Mouse (Mus musculus) C2C12 (cell line): Measurements from ENCODE around the gene Olfr545. TPM values are rescaled to one million over a fixed set of nuclear protein-coding genes. Genes with fewer than 3 reads are reported as not detected.
"Not testable (repeated sequence)": the region's sequence is repeated elsewhere in the genome, so short reads cannot be mapped to it uniquely, and the experiment has no call there.

Experiments used
- H3K27me3 ChIP-seq: one replicate; pipeline ENCODE4 v1.6.1; 2011; ENCODE audit not compliant: control insufficient read depth, insufficient read depth, insufficient read length
- H3K36me3 ChIP-seq: one replicate; pipeline ENCODE4 v1.6.1; 2011; ENCODE audit not compliant: control insufficient read depth, insufficient read depth
- H3K4me3 ChIP-seq: one replicate; pipeline ENCODE4 v1.5.1; 2011; ENCODE audit warnings: mild to moderate bottlenecking, control low read depth; ENCODE audit not compliant: poor library complexity, insufficient read depth, severe bottlenecking
- H3K79me2 ChIP-seq: one replicate; pipeline ENCODE4 v1.6.1; 2011; ENCODE audit not compliant: control insufficient read depth, insufficient read depth
- H3K79me3 ChIP-seq: one replicate; pipeline ENCODE4 v1.6.1; 2011; ENCODE audit warnings: low read depth, control low read depth
- H3ac ChIP-seq: one replicate; pipeline ENCODE3; 2011; ENCODE audit warnings: low read depth; ENCODE audit not compliant: control insufficient read depth, insufficient read length
- CEBPB ChIP-seq: IDR thresholded peaks from one replicate; pipeline ENCODE4 v1.6.1; 2011; ENCODE audit warnings: low read depth, mild to moderate bottlenecking, control low read depth, moderate library complexity
- CTCF ChIP-seq: IDR thresholded peaks from one replicate; pipeline ENCODE4 v1.5.1; 2011; ENCODE audit not compliant: control insufficient read depth, insufficient read depth, insufficient read length
- FOSL1 ChIP-seq: IDR thresholded peaks from one replicate; pipeline ENCODE4 v1.8.0; 2011; ENCODE audit warnings: mild to moderate bottlenecking, low read length; ENCODE audit not compliant: poor library complexity, insufficient read depth, severe bottlenecking
- MAX ChIP-seq: IDR thresholded peaks from one replicate; pipeline ENCODE4 v1.6.1; 2011; ENCODE audit warnings: mild to moderate bottlenecking, control low read depth
- MYOD1 ChIP-seq: IDR thresholded peaks from one replicate; pipeline ENCODE4 v1.6.1; 2011; ENCODE audit warnings: low read depth; ENCODE audit not compliant: control insufficient read depth, insufficient read length
- MYOG ChIP-seq: IDR thresholded peaks from one replicate; pipeline ENCODE4 v1.6.1; 2011; ENCODE audit not compliant: control insufficient read depth, insufficient read length; ENCODE audit errors: extremely low read depth
- USF1 ChIP-seq: IDR thresholded peaks from one replicate; pipeline ENCODE4 v1.6.1; 2011; ENCODE audit warnings: low read depth, mild to moderate bottlenecking, control low read depth, moderate library complexity
- polyA plus RNA-seq: library from polyadenylated mRNA; unstranded; fragments of >200 nt; fragmentation: generic; extraction: Trizol; gene quantifications from one replicate; pipeline ENCODE4 v1.2.1, GENCODE M21; 2012; ENCODE audit warnings: missing spikeins

The Olfr545 gene
- polyA plus RNA-seq, 1 experiment: not detected

DNA sequence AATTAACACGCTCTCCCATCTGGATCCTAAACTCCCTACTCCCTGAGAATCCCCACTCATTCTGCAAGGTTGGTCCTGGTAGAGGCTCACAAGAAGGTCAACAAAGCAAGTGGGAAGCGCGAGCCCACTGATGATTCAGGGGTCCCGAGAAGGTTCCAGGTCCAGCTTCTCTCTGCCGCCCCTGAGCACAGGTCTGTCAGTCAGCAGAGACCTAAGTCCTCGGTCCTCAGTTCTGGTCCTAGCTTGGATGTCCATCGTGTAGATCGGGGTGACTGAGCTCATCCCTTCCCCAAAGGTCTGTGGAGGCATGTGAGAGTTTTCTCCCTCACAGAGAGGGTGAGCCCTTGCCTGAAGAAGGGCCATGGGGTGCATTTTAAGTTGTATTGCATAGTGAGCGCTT is 8.7 kb upstream of the Olfr545 start:
- Histone ChIP-seq H3K4me3 (no peak overlapping the region), H3K79me2 (no peaks in the 10 kb centered on the region), H3K79me3 (no peaks in the 10 kb centered on the region), H3ac (no peak overlapping the region), H3K27me3 (no peaks in the 10 kb centered on the region), H3K36me3 (no peaks in the 10 kb centered on the region)
- no peak for TF ChIP-seq MAX
- TF ChIP-seq USF1: no peak
- no peak for TF ChIP-seq MYOG
- TF ChIP-seq CEBPB: no peak
- no peak for TF ChIP-seq FOSL1

DNA sequence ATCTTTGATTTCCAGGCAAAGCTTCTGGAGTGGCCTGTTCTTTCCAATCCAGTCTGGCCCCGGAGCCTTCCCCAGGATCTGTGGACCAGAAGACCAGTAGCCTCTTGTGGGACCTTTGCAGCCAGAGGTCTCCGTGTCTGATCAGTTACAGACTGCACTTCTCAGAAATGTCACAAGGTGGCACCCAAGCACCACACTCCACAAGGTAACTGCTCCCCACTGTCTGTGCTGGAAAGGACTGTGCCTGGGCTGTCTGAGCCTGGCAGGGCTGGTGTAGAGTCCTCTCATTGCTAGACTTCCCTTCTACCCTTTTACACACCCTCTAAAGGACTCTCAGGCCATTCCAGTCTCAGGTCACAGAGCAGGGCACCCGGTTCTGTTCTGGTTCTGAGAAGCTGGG is 7.5 kb upstream of the Olfr545 start:
- Histone ChIP-seq H3K27me3 (no peaks in the 10 kb centered on the region), H3K4me3 (no peak overlapping the region), H3K36me3 (no peaks in the 10 kb centered on the region), H3K79me2 (no peaks in the 10 kb centered on the region), H3ac (no peak overlapping the region), H3K79me3 (no peaks in the 10 kb centered on the region)
- TF ChIP-seq MAX (no peak), USF1 (no peak), MYOG (no peak), CTCF (peak; percentile 75), FOSL1 (no peak), CEBPB (no peak), MYOD1 (no peak)

DNA sequence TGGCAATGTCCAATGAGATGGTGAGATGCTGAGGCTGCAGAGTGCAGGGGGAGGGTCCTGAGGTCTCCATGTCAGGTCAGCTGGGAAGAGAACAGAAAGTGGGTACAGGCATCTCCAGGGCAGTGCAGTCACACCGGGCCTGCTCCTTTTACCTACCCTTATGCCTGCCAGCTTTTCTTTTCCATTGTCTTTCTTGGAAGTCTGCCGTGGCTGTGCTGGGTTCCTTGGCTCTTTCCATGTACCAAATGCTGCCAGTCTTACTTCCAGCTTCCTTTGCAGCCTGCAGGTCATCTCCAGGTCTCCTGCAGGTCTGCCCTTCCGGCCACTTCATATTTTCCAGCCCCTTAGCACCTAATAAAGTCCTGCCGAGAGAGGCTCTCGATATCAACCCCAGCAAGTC is 2.6 kb upstream of the Olfr545 start:
- no peaks in the 10 kb centered on the region for H3K36me3 ChIP-seq
- no peak overlapping the region for H3ac ChIP-seq
- no peaks in the 10 kb centered on the region for H3K79me3 ChIP-seq
- no peaks in the 10 kb centered on the region for H3K27me3 ChIP-seq
- TF ChIP-seq CTCF (no peak), MYOG (no peak), MAX (no peak), FOSL1 (no peak), MYOD1 (no peak), USF1 (no peak), CEBPB (no peak)
- H3K79me2 ChIP-seq: no peaks in the 10 kb centered on the region
- H3K4me3 ChIP-seq: no peak overlapping the region

DNA sequence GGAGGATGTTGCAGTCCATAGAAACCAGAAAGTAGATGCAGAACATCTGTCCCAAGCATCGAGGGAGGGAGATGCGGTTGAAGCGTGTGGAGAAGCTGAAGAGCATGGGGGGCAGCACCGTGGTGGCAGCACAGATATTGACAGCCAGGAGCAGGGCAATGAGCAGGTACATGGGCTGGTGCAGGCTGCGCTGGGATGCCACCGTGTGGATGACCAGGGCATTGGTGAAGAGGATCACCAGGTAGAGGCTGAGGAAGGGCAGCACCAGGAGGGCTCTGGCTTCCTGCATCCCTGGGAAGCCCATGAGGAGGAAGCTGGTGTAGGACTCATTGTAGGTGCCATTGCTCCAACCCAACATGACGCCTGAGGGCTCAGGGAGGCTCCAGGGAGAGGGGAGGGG is 5.0 kb downstream of the Olfr545 start:
- H3ac ChIP-seq: not testable (repeated sequence)

DNA sequence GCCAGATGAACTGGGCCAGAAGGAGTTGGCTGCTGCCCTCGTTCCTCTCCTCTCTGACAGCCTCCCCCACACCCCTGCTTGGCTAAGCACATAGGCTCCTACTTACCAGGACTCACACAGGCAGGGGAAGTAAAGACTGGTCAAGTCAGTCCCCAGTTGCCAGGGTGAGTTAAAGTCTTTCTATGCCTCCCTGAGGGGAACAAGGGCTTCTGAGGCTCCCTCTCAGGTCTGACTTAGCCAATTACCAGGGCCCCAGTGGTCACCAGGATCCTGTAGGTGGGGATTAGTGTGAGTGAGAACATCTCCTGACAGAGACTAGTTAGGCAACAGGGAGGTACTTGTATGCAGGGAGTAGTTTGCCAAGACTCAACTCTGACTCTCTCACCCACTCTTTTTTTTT is 11.2 kb downstream of the Olfr545 start, which contains the start of gene Olfr544:
Gene Olfr544, minus strand, starts transcription at position 153 of the 400 bp plus-strand sequence.
- Histone ChIP-seq H3ac (no peak within 1 kb of the TSS), H3K27me3 (no peaks in the 10 kb centered on the region), H3K36me3 (no peaks in the 10 kb centered on the region), H3K79me2 (no peaks in the 10 kb centered on the region), H3K4me3 (no peak within 1 kb of the TSS), H3K79me3 (no peaks in the 10 kb centered on the region)
- TF ChIP-seq MAX (no peak), USF1 (no peak), MYOG (no peak), CTCF (no peak), FOSL1 (no peak), CEBPB (no peak), MYOD1 (no peak)

More for the DNA sequence above, 5.0 kb downstream of the Olfr545 start:
- not testable (repeated sequence) for H3K79me2 ChIP-seq, H3K4me3 ChIP-seq, H3K79me3 ChIP-seq, H3K27me3 ChIP-seq, H3K36me3 ChIP-seq

DNA sequence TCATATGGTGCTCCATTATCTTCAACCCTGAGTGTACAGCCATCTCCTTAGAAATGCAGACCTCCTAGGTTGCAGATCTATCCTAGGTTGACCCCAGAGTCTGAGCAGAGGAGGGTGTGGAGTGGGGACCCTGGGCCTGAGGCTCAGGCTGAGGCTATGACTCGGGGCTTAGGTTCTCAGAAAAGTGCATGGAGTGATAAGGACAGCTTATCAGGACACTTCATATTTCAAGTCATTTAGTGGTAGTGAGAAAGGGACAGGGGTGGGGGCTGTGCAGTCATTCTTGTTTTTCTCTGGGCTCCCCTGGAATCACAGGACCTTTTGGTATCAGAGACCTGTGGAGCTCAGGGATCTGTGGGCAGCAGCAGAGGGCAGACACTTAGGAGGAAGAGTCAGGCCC is 13.3 kb downstream of the Olfr545 start:
- no peak for TF ChIP-seq MYOG
- TF ChIP-seq CEBPB: no peak
- TF ChIP-seq FOSL1: no peak
- TF ChIP-seq USF1: no peak
- no peak for TF ChIP-seq MAX
- TF ChIP-seq CTCF: no peak
- TF ChIP-seq MYOD1: no peak
- no peaks in the 10 kb centered on the region for H3K79me3 ChIP-seq
- no peaks in the 10 kb centered on the region for H3K79me2 ChIP-seq
- no peaks in the 10 kb centered on the region for H3K36me3 ChIP-seq
- H3K4me3 ChIP-seq: no peak overlapping the region
- H3K27me3 ChIP-seq: no peaks in the 10 kb centered on the region
- no peak overlapping the region for H3ac ChIP-seq

DNA sequence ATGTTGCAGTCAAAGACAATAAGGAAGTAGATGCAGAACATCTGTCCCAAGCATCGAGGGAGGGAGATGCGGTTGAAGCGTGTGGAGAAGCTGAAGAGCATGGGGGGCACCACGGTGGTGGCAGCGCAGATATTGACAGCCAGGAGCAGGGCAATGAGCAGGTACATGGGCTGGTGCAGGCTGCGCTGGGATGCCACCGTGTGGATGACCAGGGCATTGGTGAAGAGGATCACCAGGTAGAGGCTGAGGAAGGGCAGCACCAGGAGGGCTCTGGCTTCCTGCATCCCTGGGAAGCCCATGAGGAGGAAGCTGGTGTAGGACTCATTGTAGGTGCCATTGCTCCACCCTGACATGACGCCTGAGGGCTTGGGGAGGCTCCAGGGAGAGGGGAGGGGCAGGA is 14.6 kb downstream of the Olfr545 start:
- H3K79me2 ChIP-seq, H3K36me3 ChIP-seq, H3K27me3 ChIP-seq, H3K79me3 ChIP-seq, H3ac ChIP-seq, H3K4me3 ChIP-seq: not testable (repeated sequence)
